Mouse (Mus musculus): ENCODE measurements around the gene Lrg1.

The Lrg1 gene

GRCm38 (mm10) chr17:56077523-56077922 lies 44.3 kb downstream of the Lrg1 start:
- no peak for DNase-seq (ENCODE audit: low spot score in 2 of 2)

DNA sequence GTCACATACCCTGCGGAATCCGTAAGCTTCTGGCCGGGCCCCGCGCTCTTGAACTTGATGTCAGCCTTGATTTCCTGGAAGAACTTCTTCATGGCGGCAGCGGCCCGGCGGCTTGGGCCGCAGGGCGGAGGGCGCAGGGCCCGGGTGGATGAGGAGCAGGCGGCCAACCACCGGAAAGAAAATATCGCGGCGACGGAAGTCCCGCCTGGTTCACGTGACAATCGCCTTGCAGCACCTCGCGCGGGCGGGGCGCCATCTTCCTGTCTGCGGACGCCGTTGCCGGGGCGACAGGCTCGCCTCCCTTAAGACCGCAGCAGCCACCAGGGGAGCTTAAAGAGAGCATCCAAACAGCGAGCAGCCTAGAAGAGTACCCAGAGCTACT lies 47.0 kb downstream of the Lrg1 start, which contains the start of gene Ubxn6:
Gene Ubxn6, minus strand, starts transcription at position 202 of the 382 bp plus-strand sequence.
- peak; percentile 99 for DNase-seq (ENCODE audit: low spot score in 2 of 2)

GRCm38 (mm10) chr17:56074097-56074826 lies 47.5 kb downstream of the Lrg1 start:
- peak; percentile 78 to 79 for DNase-seq (ENCODE audit: low spot score in 2 of 2)

DNA sequence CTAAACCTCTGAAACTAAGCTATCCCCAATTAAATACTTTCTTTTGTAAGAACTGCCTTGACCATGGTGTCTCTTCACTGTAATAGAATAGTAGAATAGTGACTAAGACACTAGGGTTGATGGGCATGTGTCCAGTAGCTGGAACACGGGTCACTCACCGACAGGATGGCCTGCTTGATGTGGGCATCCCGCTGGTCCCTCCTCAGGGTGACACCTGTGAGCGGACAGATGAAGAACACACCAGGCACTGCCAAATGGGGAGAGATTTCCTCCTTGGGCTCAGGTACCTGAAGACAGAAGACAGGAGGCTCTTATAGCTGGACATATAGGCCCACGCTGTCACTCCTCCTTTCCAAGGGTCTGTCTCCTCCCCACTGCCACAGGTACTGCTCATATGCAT lies 49.6 kb downstream of the Lrg1 start:
- DNase-seq (ENCODE audit: low spot score in 2 of 2), result no peak

GRCm38 (mm10) chr17:56071126-56071525 lies 50.7 kb downstream of the Lrg1 start:
- no peak for DNase-seq (ENCODE audit: low spot score in 2 of 2)

Measured in right cerebral cortex, postnatal 10 days (tissue).